Mouse (Mus musculus) myocyte (in vitro differentiated cells): ENCODE results near the gene Gm49673.
"Not testable (repeated sequence)": the region's sequence is repeated elsewhere in the genome, so short reads cannot be mapped to it uniquely, and the experiment has no call there.

Experiments
- MAX ChIP-seq: IDR thresholded peaks from one replicate; pipeline ENCODE4 v1.6.1; 2011; ENCODE audit warnings: low read depth, mild to moderate bottlenecking, control low read depth
- POLR2A ChIP-seq: IDR thresholded peaks from one replicate; pipeline ENCODE4 v1.6.1; 2011; ENCODE audit warnings: low read depth, mild to moderate bottlenecking, control low read depth, moderate library complexity; ENCODE audit not compliant: insufficient read length

GRCm38 (mm10) chr17:8164701-8165607 lies 17.4 kb upstream of the Gm49673 start, which contains the start of gene Fgfr1op:
- TF ChIP-seq POLR2A, MAX: not testable (repeated sequence)
